Mouse (Mus musculus): Measurements from ENCODE around the gene Ttc28.

The Ttc28 gene

DNA sequence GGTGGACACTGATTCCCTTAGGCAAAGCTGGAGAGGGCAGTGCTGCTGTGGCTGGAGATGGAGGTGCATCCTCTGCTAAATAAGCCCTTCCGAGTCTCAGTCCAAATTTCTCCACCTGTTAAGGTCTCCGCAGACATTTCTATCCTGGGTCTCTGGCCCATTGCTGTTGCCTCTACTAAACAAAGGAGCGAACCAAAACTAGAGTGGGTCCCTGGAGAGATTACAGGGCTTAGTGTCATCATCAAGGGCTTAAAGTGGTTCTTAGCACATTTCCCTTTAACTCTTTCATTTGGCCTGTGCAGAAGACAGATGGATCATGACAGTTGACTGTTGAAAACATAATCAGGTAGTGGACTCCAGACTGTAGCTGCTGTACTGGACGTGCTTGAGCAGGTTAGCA, 9.0 kb downstream of the Ttc28 start:
- no peak for DNase-seq (ENCODE audit: low read depth, low spot score)

GRCm38 (mm10) chr5:110889945-110890344, 10.3 kb downstream of the Ttc28 start:
- DNase-seq (ENCODE audit: low read depth, low spot score): no peak

GRCm38 (mm10) chr5:110890561-110890960, 11.0 kb downstream of the Ttc28 start:
- DNase-seq (ENCODE audit: low read depth, low spot score): no peak

GRCm38 (mm10) chr5:110897114-110897788, 17.6 kb downstream of the Ttc28 start:
- no peak for DNase-seq (ENCODE audit: low read depth, low spot score)

- DNase-seq (ENCODE audit: low read depth, low spot score): no peak
Measured at GRCm38 (mm10) chr5:110898169-110898568, 18.6 kb downstream of the Ttc28 start.

DNA sequence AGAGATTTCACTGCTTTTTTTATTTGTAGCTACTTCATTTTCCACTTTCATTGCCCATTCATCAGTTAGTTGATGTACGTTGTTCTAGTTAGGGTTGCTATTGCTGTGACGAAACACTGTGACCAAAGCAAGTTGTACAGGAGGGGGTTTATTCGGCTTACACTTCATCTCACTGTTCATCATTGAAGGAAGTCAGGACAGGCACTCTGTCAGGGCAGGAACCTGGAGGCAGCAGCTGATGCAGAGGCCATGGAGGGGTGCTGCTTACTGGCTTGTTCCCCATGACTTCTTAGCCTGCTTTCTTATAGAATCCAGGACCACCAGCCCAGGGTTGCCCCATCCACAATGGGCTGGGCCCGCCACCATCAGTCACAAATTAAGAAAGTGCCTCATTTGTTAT, 19.2 kb downstream of the Ttc28 start:
- DNase-seq (ENCODE audit: low read depth, low spot score): no peak

- DNase-seq (ENCODE audit: low read depth, low spot score): no peak
Measured at GRCm38 (mm10) chr5:110900331-110900730, 20.7 kb downstream of the Ttc28 start.

DNA sequence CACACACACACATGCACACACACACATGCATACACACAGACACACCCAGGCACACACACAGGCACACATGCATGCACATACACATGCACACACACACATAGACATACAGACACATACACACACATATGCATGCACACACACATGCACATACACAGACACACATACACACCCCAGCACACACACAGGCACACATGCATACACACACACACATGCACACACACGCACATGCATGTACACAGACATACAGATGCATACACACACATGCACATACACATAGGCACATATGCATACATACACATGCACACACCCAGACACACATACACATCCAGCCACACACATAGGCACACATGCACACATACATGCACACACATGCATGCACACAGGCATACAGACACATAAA, 27.1 kb downstream of the Ttc28 start:
- DNase-seq (ENCODE audit: low read depth, low spot score): no peak

DNA sequence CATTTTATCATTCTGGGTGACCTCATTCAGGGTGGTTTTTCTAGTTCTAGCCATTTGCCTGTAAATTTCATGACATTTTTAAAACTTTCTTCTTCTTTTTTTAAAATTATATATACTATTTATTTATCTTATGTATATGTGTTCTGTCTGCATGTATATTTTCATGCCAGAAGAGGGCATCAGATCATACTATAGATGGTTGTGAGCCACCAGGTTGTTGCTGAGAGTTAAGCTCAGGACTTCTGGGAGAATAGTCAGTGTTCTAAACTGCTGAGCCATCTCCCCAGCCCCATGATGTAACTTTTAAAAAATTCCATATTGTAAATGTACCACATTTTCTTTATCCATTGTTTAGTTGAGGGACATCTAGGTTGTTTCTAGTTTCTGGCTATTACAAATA, 29.3 kb downstream of the Ttc28 start:
- DNase-seq (ENCODE audit: low read depth, low spot score): no peak

DNA sequence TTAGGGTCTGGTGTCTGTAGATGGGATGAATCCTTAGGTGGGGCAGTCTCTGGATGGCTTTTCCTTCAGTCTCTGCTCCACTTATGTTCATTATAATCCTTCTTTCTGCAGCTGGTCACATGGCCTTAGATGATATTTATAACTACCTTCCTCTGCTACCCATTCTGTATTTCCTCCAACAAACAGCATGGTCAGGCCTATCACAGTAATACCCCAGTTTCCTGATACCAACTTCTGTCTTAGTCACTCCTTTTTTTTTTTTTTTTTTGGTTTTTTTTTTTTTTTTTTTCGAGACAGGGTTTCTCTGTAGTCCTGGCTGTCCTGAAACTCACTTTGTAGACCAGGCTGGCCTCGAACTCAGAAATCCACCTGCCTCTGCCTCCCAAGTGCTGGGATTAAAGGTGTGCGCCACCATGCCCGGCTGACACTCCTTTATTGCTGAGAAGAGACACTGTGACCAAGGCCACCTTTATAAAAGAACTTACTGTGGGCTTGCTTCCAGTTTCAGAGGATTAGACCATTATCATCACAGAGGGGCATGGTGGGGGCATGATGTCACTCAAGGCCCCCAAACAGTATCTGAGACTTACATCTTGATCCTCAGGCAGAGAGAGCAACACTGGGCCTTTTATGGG, 30.5 kb downstream of the Ttc28 start:
- no peak for DNase-seq (ENCODE audit: low read depth, low spot score)

DNA sequence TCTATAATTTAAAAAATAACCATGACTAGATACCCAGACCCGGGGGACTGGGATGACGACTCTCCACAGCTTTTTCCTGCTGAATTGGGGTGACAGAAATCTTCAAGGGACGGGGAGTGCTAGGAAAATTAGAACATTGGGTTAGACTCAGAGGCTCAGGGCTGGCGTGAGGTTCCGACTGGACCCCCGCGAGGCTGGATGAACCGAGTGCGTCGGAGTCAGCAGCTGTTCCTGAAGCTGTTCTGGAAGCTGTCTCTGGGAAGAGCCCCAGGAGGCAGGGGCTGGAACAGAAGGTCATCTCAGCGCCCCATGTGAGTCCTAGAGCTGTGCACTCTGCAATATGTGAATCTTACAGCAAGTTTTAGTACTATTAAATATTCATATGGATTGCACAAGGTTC, 35.3 kb downstream of the Ttc28 start:
- DNase-seq (ENCODE audit: low read depth, low spot score): no peak

- DNase-seq (ENCODE audit: low read depth, low spot score): no peak
Measured at GRCm38 (mm10) chr5:110916241-110916640, 36.6 kb downstream of the Ttc28 start.

- DNase-seq (ENCODE audit: low read depth, low spot score): no peak
Measured at GRCm38 (mm10) chr5:110919541-110919940, 39.9 kb downstream of the Ttc28 start.

DNA sequence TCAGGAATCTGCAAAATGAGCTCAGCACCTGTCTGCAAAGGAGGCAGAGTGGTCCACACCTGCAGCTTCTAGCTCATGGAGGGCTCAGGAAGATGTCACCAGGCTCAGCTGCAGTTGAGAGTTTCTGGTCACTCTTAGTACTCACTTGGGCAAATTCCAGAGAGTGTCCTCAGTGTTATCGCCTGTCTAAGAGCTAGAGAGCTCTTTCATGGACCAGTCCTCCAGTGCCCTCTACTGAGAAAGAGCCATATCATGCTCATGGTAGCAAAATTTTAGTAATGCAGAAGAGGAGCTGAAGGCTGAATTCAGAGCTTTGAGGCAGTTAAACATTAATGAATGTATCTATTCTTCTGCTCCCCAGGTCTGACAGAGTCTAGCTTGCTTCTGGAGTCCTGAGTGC, 43.7 kb downstream of the Ttc28 start:
- no peak for DNase-seq (ENCODE audit: low read depth, low spot score)

GRCm38 (mm10) chr5:110924636-110925035, 45.0 kb downstream of the Ttc28 start:
- DNase-seq (ENCODE audit: low read depth, low spot score): no peak

GRCm38 (mm10) chr5:110925804-110926203, 46.2 kb downstream of the Ttc28 start:
- no peak for DNase-seq (ENCODE audit: low read depth, low spot score)

GRCm38 (mm10) chr5:110928289-110928688, 48.7 kb downstream of the Ttc28 start:
- no peak for DNase-seq (ENCODE audit: low read depth, low spot score)

GRCm38 (mm10) chr5:110929306-110929705, 49.7 kb downstream of the Ttc28 start:
- no peak for DNase-seq (ENCODE audit: low read depth, low spot score)

GRCm38 (mm10) chr5:110936606-110937005, 57.0 kb downstream of the Ttc28 start:
- no peak for DNase-seq (ENCODE audit: low read depth, low spot score)

- DNase-seq (ENCODE audit: low read depth, low spot score): no peak
Measured at GRCm38 (mm10) chr5:110944326-110944725, 64.7 kb downstream of the Ttc28 start.

GRCm38 (mm10) chr5:110948476-110949399, 69.1 kb downstream of the Ttc28 start:
- DNase-seq (ENCODE audit: low read depth, low spot score): no peak

DNA sequence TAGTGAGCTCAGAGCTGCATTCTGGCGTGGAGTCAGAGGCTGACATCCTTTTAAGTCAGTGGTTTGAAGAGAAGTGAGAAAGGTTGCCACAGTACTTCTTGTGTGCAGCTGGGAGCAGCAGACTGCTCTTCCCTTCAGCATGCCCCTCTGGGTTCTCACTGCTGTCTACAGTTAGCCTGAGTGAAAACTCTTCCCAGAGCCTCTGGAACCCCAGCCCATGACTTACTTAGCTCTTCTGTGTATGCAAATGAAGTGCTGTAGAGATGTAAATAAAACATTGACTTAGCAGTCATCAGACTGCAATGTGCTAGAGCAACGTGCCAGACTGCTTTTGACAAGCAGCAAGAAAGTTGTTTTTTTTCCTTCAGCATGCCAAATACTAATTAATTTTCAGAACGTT, 70.2 kb downstream of the Ttc28 start:
- peak; percentile 41 for DNase-seq (ENCODE audit: low read depth, low spot score)
